Mouse (Mus musculus): ENCODE measurements around the gene Gm5105. TPM values are rescaled to one million over a fixed set of nuclear protein-coding genes. Genes with fewer than 3 reads are reported as not detected.

Gene Gm5105
- polyA plus RNA-seq, 1 experiment from 2014 or later, result not detected

- no peak overlapping the region for H3K9ac ChIP-seq (replicated peaks; ENCODE audit: low read length)
- no peak overlapping the region for H3K4me2 ChIP-seq (ENCODE audit: low read length)
- H3K4me3 ChIP-seq (replicated peaks; ENCODE audit: low read depth, low read length), result no peak overlapping the region
- H3K27ac ChIP-seq (replicated peaks; ENCODE audit: low read depth, low read length), result no peak overlapping the region
- H3K9me3 ChIP-seq (ENCODE audit: control insufficient read depth, low read length), result no peaks in the 10 kb centered on the region
- ATAC-seq (ENCODE audit: low FRiP score, low TSS enrichment) (0 out of 2 replicates have a peak, but pooled peaks have one; percentile 24), DNase-seq (no peak)
- WGBS, result 91% methylated on average over 1 of the region's 1 CpGs
- H3K27me3 ChIP-seq (ENCODE audit: control insufficient read depth, insufficient read depth, low read length), result no peaks in the 10 kb centered on the region
- H3K4me1 ChIP-seq (ENCODE audit: control insufficient read depth, insufficient read depth, low read length), result peaks cover 9% of the 10 kb centered on the region; the same call in 1 of the 2 replicates
- H3K36me3 ChIP-seq (ENCODE audit: control insufficient read depth, insufficient read depth, low read length), result no peaks in the 10 kb centered on the region
Measured at GRCm38 (mm10) chr3:138074214-138074613, 7.0 kb upstream of the Gm5105 start.

DNA sequence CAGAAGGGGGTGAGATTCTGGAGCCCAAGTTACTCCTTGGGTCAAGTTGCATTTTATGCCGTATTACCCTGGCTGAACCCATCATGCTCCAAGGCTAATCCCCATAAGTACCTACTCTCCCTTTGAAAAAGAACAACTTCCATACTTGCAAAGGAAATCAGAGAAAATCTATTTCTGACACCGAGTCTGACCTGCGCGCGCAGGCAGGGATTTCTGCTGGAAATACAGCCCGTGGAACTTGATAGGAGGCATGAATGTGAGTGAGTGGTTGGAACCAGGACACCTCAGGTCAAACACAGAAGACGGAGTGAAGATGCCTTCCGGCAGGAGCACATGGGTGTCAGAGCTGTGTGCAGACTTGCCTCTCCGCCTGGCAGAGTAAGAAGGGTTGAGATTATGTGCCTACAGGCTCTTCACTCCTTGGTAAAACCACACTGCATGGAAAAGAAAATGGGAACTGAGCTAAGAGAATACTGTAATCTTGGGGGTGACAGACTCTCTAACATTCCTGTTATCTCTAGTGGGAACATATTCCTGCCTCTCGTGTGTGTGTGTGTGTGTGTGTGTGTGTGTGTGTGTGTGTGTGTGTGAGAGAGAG, 4.4 kb upstream of the Gm5105 start:
- H3K27ac ChIP-seq (replicated peaks; ENCODE audit: low read depth, low read length), result no peak overlapping the region
- DNase-seq (no peak), ATAC-seq (ENCODE audit: low FRiP score, low TSS enrichment) (no peak)
- H3K9me3 ChIP-seq (ENCODE audit: control insufficient read depth, low read length), result no peaks in the 10 kb centered on the region
- H3K4me2 ChIP-seq (ENCODE audit: low read length), result no peak overlapping the region
- no peak overlapping the region for H3K4me3 ChIP-seq (replicated peaks; ENCODE audit: low read depth, low read length)
- no peaks in the 10 kb centered on the region for H3K36me3 ChIP-seq (ENCODE audit: control insufficient read depth, insufficient read depth, low read length)
- H3K9ac ChIP-seq (replicated peaks; ENCODE audit: low read length), result no peak overlapping the region
- WGBS, result 83% methylated on average over 10 of the region's 10 CpGs
- H3K4me1 ChIP-seq (ENCODE audit: control insufficient read depth, insufficient read depth, low read length), result peaks cover 12% of the 10 kb centered on the region
- no peaks in the 10 kb centered on the region for H3K27me3 ChIP-seq (ENCODE audit: control insufficient read depth, insufficient read depth, low read length)

- Histone ChIP-seq H3K9ac (replicated peaks; ENCODE audit: low read length) (no peak overlapping the region), H3K4me2 (ENCODE audit: low read length) (no peak overlapping the region), H3K27ac (replicated peaks; ENCODE audit: low read depth, low read length) (no peak overlapping the region), H3K4me1 (ENCODE audit: control insufficient read depth, insufficient read depth, low read length) (peaks cover 13% of the 10 kb centered on the region), H3K4me3 (replicated peaks; ENCODE audit: low read depth, low read length) (no peak overlapping the region), H3K36me3 (ENCODE audit: control insufficient read depth, insufficient read depth, low read length) (no peaks in the 10 kb centered on the region), H3K27me3 (ENCODE audit: control insufficient read depth, insufficient read depth, low read length) (no peaks in the 10 kb centered on the region), H3K9me3 (ENCODE audit: control insufficient read depth, low read length) (no peaks in the 10 kb centered on the region)
- WGBS, result 7% methylated on average over 1 of the region's 1 CpGs
- DNase-seq (no peak), ATAC-seq (ENCODE audit: low FRiP score, low TSS enrichment) (no peak)
Measured at GRCm38 (mm10) chr3:138071004-138071403, 3.8 kb upstream of the Gm5105 start.

DNA sequence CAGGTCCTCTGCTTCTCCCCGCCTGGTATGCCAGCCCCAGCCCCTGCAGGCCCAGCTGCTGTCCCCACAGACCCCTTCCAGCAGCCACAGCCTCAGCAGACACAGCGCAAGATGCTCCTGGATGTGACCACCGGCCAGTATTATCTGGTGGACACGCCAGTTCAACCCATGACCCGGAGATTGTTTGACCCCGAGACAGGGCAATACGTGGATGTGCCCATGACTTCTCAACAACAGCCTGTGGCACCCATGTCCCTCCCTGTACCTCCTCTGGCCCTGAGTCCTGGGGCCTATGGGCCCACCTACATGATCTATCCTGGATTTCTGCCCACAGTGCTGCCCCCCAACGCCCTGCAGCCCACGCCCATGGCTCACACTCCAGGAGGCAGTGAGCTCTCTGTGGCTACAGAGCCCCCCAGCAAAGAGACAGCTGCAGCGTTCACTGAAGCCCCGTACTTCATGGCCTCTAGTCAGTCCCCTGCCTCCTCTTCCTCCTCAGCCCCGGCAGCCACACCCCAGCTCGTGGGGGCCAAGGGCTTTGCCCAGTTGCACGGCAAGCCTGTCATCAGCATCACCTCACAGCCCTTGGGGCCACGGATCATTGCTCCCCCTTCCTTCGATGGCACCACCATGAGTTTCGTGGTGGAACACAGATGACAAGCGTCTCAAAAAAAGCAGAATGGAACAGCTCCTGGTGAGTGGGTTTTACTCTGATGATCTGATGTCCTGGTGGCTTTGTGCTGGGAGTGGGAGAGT, 2.7 kb upstream of the Gm5105 start:
- 59% methylated on average over 18 of the region's 18 CpGs for WGBS
- H3K27ac ChIP-seq (replicated peaks; ENCODE audit: low read depth, low read length), result no peak overlapping the region
- no peak overlapping the region for H3K4me2 ChIP-seq (ENCODE audit: low read length)
- H3K9ac ChIP-seq (replicated peaks; ENCODE audit: low read length), result no peak overlapping the region
- ATAC-seq (ENCODE audit: low FRiP score, low TSS enrichment) (no peak), DNase-seq (no peak)
- H3K27me3 ChIP-seq (ENCODE audit: control insufficient read depth, insufficient read depth, low read length), result no peaks in the 10 kb centered on the region
- peaks cover 15% of the 10 kb centered on the region for H3K4me1 ChIP-seq (ENCODE audit: control insufficient read depth, insufficient read depth, low read length)
- H3K4me3 ChIP-seq (replicated peaks; ENCODE audit: low read depth, low read length), result no peak overlapping the region
- no peaks in the 10 kb centered on the region for H3K36me3 ChIP-seq (ENCODE audit: control insufficient read depth, insufficient read depth, low read length)
- no peaks in the 10 kb centered on the region for H3K9me3 ChIP-seq (ENCODE audit: control insufficient read depth, low read length)

DNA sequence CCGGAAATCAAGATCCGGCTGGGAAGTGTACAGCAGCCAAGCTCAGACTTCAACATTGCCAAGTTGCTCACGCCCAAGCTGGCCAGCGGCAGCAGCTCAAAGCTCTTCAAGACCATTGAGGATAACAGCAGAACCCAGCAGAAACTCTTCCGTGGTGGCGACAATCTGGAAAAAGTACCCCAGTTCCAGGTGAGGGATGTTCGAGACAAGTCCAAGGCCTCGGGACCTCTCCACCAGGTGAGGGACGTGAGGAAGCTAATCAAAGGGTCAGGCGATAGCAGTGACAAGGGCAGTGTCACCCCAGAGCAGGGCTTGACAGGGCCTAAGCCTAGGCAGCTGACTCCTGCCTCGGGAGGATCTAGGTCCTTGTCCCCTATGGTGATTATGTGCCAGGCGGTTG, 915 bp upstream of the Gm5105 start:
- Histone ChIP-seq H3K4me2 (ENCODE audit: low read length) (no peak overlapping the region), H3K27ac (replicated peaks; ENCODE audit: low read depth, low read length) (no peak overlapping the region), H3K4me1 (ENCODE audit: control insufficient read depth, insufficient read depth, low read length) (peaks cover 16% of the 10 kb centered on the region), H3K9me3 (ENCODE audit: control insufficient read depth, low read length) (no peaks in the 10 kb centered on the region), H3K27me3 (ENCODE audit: control insufficient read depth, insufficient read depth, low read length) (no peaks in the 10 kb centered on the region), H3K36me3 (ENCODE audit: control insufficient read depth, insufficient read depth, low read length) (no peaks in the 10 kb centered on the region), H3K9ac (replicated peaks; ENCODE audit: low read length) (no peak overlapping the region), H3K4me3 (replicated peaks; ENCODE audit: low read depth, low read length) (no peak overlapping the region)
- WGBS, result 95% methylated on average over 12 of the region's 12 CpGs
- no peak for ATAC-seq (ENCODE audit: low FRiP score, low TSS enrichment)
- no peak for DNase-seq

DNA sequence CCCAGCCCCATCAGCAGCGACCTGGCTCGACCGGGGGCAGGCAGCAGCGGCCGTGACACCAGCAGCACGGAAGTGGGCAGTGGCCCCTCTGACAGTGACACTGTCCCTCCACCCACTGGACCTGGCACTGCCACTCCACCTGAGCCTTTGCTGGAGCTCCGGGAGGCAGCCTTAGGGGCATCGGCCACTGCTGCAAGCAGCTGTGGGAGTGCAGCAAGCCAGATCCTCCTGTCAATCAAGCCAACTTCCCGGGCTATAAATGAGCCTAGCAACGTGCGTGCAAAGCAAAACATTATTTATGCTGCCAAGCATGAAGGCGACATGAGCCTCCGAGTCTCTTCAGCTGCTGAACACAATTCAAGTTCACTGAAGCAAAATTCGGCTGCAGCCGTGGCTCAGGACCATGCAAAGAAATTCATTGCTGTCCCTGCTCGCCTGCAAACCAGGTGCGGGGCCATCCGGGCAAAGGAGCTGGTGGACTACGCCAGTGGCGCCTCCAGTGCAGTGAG, 786 bp downstream of the Gm5105 start:
- peak overlapping the region; percentile 21; the same call in 1 of the 2 replicates for H3K4me2 ChIP-seq (ENCODE audit: low read length)
- H3K9me3 ChIP-seq (ENCODE audit: control insufficient read depth, low read length), result no peaks in the 10 kb centered on the region
- no peak overlapping the region for H3K4me3 ChIP-seq (replicated peaks; ENCODE audit: low read depth, low read length)
- H3K4me1 ChIP-seq (ENCODE audit: control insufficient read depth, insufficient read depth, low read length), result peaks cover 16% of the 10 kb centered on the region
- H3K27ac ChIP-seq (replicated peaks; ENCODE audit: low read depth, low read length), result no peak overlapping the region
- no peaks in the 10 kb centered on the region for H3K36me3 ChIP-seq (ENCODE audit: control insufficient read depth, insufficient read depth, low read length)
- no peak overlapping the region for H3K9ac ChIP-seq (replicated peaks; ENCODE audit: low read length)
- 63% methylated on average over 20 of the region's 20 CpGs for WGBS
- ATAC-seq (ENCODE audit: low FRiP score, low TSS enrichment) (no peak), DNase-seq (peak; percentile 40)
- no peaks in the 10 kb centered on the region for H3K27me3 ChIP-seq (ENCODE audit: control insufficient read depth, insufficient read depth, low read length)

GRCm38 (mm10) chr3:138065930-138066329, 1.3 kb downstream of the Gm5105 start:
- H3K4me2 ChIP-seq (ENCODE audit: low read length), result peak overlapping the region; percentile 21; the same call in 1 of the 2 replicates
- H3K27me3 ChIP-seq (ENCODE audit: control insufficient read depth, insufficient read depth, low read length), result no peaks in the 10 kb centered on the region
- no peak overlapping the region for H3K9ac ChIP-seq (replicated peaks; ENCODE audit: low read length)
- WGBS, result 82% methylated on average over 16 of the region's 16 CpGs
- H3K9me3 ChIP-seq (ENCODE audit: control insufficient read depth, low read length), result no peaks in the 10 kb centered on the region
- peaks cover 16% of the 10 kb centered on the region for H3K4me1 ChIP-seq (ENCODE audit: control insufficient read depth, insufficient read depth, low read length)
- H3K27ac ChIP-seq (replicated peaks; ENCODE audit: low read depth, low read length), result no peak overlapping the region
- no peaks in the 10 kb centered on the region for H3K36me3 ChIP-seq (ENCODE audit: control insufficient read depth, insufficient read depth, low read length)
- DNase-seq (no peak), ATAC-seq (ENCODE audit: low FRiP score, low TSS enrichment) (no peak)
- no peak overlapping the region for H3K4me3 ChIP-seq (replicated peaks; ENCODE audit: low read depth, low read length)

DNA sequence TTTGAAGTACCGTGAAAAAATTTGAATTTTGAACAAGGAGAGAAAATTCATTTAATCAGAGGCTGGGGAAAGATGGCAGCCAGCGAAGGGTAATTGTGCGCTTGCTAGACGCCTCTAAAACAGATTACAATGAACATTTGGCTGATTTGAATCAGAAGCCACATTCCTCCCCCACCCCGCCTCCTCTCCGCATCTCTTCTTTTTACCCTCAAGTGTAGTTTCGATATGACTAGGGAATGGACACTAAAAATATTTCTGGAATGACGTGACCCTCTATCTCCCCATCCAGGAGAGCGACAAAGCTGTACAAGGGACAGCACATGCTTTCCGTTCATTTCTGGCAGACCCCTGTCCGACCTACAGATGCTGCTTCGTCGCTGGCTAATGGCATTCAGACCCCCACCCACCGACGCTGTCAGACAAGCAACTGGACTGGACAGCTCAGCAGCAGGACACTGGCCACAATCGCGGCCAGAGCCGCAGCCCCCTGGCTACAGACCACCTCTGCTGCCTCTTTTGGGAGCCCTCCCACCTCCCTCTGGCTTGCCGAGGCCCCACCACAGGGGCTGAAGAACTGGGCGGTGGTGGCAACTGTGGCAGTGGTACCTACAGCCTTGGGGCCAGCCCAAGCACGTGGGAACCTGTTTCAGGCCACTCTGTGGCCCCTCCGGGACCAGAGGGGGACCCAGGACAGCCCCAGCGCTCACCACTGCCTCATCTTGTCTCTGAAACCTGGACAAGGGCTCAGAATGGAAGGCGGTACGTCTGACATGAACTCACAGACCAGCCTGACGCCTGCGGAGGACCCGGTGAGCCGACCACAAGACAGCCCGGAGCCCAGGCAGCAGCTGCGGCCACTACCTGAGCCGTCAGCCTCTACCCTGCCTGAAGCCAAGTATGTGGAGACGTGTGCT, 2.2 kb downstream of the Gm5105 start, which contains the start of gene 1110002E22Rik:
Gene 1110002E22Rik (plus strand): TSS at position 321 of the 914 bp plus-strand sequence.
- WGBS, result 67% methylated on average over 33 of the region's 33 CpGs
- ATAC-seq (ENCODE audit: low FRiP score, low TSS enrichment) (no peak), DNase-seq (no peak)
- H3K36me3 ChIP-seq (ENCODE audit: control insufficient read depth, insufficient read depth, low read length), result no peaks in the 10 kb centered on the region
- H3K4me2 ChIP-seq (ENCODE audit: low read length), result no peak within 1 kb of the TSS
- H3K9me3 ChIP-seq (ENCODE audit: control insufficient read depth, low read length), result no peaks in the 10 kb centered on the region
- no peak within 1 kb of the TSS for H3K4me3 ChIP-seq (replicated peaks; ENCODE audit: low read depth, low read length)
- H3K4me1 ChIP-seq (ENCODE audit: control insufficient read depth, insufficient read depth, low read length), result peaks cover 8% of the 10 kb centered on the region
- H3K27ac ChIP-seq (replicated peaks; ENCODE audit: low read depth, low read length), result no peak within 1 kb of the TSS
- no peaks in the 10 kb centered on the region for H3K27me3 ChIP-seq (ENCODE audit: control insufficient read depth, insufficient read depth, low read length)
- H3K9ac ChIP-seq (replicated peaks; ENCODE audit: low read length), result no peak within 1 kb of the TSS

Data from midbrain, embryonic 14.5 days (tissue).